Mouse (Mus musculus) embryo, embryonic 9.5 days (tissue): ENCODE results near the gene Itpr3.

Experiments
- DNase-seq: peaks from one replicate; pipeline ENCODE4 v3.0.0-alpha.2; 2017; ENCODE audit errors: extremely low spot score

The Itpr3 gene

DNA sequence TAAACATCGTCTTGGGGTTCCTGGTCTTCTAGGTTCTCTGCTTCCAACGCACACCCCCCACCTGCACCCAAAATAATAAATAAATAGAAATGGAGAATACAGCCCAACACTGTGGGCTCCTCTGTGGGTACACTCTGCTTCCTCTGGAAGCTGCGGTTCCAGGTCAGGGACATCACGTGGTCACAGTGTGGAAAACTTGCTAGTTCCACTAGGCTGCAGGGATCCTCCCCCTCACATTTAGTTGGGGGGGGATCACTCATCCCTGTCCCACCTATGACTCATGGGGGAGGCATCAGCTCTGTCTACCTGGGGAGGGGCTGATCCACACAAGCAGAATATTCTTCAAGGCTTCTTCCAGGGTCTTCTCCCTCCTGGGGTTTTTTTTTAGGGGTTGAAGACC lies 87.0 kb downstream of the Itpr3 start:
- DNase-seq: no peak

DNA sequence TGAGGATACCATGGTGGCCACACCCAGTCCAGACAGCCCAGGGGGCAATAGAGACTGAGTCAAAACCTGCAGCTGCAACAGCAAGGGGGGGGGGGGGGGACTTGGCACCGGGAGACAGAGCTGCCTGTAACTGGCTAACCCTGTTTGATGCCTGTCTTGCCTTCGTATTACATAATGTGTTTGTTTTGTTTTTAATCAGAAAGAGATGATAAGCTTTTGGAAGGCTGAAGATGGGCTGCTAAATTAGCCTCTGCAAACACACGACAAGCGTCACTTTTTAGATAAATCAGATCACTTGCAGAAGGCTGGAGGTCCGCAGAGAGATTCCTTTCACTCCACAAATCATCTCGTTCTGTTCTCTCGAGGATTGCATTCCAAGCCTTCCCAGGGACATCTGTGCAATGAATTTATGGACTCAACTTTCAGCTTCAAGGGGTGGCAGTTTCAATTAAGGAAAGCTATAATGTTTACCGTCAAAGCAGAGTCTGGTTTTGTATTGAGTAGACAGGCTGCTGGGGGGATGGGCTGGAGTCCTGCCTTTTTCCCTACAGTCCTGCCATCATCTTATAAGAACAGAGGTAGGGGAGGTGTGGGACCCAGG lies 89.3 kb downstream of the Itpr3 start:
- no peak for DNase-seq

DNA sequence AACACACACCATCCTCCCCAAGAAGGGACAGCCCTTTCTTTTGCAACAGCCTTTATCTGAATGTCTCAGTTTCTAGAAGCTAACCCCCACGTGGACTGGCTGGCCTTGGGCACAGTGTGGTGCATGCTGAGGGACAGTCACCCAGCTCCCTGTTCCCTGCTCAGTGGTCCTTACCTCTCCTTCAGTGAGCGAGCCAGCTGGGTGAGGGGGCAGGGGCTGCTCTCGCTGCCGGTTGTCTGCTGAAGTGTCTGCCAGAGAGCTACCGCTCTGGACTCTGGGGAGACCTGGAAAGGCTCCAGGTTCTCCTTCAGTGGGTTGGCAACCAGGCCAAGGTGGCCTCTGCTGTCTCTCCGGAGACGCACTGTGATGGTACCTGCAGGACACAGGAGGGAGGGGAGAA lies 93.8 kb downstream of the Itpr3 start:
- DNase-seq: no peak

DNA sequence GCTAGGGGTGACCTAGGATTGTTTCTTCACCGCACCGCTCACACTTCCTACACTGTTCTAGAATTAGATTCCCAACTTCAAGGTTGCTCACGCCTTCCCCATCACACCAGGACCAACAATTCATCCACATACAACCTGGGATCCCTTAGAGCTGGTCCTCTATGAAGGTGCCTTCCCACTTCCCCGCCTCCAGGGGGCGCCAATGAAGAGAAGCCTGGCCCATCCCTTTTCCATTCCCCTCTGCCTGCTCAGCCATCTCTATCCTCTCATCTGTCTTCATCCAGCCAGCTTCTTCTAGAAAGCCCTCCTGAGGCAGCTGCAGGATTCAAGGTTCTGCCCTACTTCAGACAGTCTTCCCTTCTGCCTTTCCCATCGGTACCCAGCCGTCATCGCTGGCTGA lies 94.3 kb downstream of the Itpr3 start:
- DNase-seq: no peak

DNA sequence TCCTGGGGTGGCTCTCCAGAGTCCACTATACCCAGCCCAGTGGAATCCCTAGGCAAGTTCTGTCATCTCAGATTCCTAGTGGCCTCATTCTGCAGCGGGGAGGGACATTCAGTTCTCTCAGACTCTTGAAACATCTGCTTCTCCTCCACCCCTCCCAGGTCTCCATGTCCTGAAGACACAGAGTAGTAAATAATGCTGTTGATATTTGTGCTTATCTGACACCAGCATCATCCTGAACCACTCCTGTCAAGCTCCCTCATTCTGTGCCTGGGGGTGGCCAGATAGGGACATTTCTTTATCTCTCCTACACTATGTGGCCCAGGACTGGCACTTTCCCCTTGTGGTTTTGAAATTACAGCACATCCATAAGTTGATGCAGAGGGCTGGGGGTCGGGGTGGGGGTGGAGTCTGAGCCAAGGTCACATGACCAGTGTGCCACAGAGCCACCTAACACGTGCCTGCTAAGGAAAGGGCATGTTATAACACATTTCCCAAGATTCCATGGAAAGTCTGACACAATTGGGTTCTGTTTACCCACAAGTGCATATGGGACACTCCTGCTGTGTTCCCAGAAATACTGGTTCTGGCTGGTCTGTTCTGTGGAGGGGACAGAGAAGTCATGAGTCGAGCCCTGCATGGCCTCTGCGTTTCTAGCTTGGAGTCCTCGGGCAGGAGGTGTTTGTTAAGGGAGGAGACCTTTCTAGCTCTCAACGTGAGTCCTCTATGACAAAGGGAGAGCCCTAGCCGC lies 96.0 kb downstream of the Itpr3 start:
- DNase-seq: no peak

DNA sequence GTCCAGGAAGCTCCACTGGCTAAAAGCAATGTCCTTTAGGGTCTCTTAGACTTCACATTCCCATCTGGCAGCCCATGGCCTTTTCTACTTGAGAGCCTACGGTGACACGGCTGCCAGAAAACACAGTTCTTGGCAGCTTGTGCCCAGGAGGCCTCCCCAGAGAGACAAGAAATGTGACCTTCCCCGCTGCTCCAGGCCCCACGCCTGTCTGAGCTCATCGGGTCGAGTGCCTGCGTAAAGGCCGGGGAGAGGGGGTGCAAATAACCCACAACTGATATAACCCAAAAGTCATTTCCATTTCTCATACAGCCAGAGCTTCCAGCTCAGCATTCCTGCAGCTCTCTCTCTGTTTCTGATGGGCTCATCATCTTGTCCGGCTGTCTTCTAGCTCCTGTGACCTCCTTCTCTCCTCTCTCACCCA lies 96.7 kb downstream of the Itpr3 start:
- DNase-seq: no peak

DNA sequence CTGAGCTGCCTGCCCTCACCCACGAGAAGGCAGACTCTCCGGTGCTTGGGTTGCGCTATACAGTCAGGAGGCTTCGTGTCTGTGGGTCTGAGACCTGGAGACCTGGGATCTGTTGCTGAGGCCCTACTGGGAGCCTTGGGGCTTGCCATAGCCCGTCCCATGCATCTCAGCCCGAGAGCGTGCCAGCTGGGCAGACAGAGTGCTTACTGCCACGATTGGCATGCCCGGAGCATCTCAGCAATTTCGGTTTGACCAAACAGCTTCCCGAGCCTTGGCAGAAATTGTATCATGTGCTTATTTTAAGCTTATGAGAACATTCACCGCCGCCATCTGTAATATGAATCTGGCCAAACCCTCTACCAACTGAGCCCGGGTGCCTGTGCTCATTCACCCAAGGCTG lies 97.2 kb downstream of the Itpr3 start:
- no peak for DNase-seq

DNA sequence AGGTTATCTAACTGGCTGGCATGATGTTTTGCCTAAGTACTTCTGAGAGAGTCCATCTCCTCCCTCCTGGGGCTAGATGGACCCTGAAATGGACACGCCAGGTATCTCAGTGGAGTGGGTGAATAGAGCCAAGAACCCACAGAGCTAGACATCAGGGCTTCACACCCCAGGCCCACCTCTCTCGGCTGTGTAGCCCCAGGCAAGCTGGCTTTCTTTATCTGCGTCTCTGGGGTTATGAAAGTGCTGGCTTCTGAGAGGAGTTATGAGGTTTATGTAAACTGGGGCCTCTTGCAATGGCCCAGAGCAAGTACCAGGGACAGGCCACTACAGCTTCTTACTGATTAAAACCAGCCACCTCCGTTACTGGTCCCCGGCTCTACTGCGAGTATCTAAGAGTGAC lies 97.8 kb downstream of the Itpr3 start:
- no peak for DNase-seq

DNA sequence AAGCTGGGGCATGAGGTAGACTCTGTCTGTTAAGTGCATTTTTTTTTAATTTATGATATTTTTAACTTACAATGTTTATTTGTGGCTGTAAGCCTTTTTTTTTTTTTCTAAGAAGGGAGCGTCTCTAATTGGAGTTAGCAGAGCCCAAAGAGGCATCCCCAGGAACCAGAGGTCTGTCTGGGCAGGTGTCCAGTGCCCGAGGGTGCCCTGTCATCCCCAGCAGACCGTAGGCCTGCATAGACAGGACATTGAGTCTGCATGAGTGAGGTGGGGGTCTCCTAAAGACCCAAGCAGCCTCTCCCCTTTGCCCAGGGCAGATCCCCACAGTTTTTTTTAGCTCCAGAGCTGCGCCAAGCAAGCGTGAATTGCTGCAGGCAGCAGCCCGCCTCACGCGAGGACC lies 98.6 kb downstream of the Itpr3 start:
- no peak for DNase-seq

DNA sequence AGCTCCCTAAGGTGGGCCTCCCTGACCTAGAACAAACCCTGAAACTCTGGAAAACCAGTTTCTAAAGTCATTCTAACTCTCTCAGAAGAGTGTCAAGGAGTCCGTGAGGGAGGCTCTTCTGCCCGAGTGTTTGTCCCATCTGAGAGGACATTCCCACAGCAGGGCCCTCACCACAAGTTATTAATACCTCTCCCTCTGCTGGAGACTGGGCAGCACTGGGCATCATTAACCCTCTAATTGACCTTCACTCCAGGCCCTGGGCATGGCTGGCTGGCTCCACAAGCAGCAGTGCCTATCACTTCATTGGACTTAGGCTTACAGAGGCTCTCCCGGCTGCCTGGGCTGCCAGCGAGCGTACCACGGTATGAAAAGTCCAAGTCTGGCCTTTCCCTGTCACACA lies 101.3 kb downstream of the Itpr3 start:
- no peak for DNase-seq

DNA sequence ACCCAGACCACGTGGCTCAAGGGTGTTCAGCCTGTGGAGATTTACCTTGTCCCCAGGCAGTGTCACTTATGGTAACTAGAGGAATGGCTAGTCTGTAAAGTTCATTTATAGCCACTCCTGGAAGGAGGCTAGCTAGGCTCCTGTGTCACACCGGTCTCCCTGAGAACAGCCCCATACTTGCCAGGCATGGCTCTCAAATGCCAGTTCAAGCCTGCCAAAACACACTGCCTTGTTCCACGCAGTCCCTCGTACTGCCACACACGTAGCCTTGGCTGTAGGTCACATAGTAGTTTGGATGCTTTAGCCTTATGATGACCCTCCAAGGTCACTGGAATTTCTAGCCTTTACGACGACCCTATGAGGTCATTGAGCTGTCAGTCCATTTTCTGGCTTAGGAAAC lies 102.1 kb downstream of the Itpr3 start:
- DNase-seq: no peak

DNA sequence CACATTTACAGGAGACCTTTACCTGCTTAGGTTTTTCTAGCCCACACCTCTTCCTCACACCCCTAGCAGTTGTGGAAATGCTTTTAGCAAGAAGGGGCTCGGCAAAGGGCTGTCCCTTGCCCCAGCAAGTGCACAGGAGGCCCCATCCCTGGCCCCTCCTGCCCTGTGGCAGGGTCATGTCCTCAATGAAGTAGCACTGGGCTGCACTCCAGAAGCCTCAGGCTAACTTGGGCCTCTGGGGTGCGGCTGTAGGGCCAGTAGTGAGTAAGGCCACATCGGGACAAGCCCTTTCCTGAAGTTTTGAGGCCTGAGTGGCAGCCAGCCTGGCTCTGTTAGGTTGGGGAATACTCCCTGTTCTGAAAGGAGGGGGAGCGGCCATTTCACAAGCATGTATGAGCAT lies 103.8 kb downstream of the Itpr3 start:
- DNase-seq: no peak

DNA sequence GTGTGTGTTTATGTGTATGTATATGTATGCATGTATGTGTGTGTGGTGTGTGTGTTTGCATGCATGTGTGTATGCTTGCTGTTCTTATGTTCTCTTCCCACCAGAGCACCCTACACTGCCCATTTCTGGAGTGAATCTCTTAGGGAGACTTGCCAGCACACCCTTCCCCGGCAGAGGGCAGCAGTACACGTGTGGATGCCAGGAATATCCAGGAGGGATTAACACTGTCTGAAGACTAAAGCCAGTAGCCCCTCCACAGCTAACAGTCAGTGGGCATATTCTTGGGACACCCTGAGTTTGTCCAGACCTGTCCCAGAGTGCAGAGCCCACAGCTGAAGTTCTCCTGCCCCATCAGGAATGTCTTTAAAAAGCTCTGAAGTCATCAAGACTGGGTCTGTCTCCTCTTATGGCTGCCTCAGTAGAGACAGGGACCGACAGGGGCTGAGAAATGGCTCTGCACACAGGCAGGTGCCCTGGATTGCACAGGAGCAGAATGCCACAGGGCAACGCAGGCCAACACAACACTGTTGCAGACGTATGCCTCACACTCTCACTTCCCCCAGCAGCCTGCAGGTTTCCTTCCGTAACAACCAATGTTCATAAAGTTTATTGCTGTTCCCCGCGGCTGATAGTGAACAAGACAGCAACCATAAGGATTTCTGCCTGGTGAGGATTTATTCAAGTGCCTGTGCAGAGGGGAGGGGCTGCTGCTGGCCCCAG lies 108.1 kb downstream of the Itpr3 start:
- no peak for DNase-seq

DNA sequence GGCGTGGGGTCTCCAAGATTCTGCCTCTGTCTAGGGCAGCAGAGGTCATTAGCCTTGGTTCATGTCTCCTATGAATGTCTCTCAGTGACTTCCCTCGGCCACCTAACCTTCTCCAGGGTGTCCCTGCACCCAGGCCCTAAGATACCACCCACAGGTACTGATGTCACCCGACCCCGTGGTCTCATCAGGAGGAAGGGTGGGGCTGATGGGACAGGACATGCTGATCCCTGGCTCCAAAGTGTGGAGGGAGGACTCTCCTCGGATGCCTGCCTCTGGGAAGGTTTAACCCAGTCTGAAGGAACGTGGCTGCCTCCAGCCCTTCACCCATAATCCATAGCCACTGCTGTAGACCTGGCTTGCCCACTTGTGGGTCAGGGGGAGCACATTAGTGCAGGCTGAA lies 109.8 kb downstream of the Itpr3 start:
- DNase-seq: no peak

DNA sequence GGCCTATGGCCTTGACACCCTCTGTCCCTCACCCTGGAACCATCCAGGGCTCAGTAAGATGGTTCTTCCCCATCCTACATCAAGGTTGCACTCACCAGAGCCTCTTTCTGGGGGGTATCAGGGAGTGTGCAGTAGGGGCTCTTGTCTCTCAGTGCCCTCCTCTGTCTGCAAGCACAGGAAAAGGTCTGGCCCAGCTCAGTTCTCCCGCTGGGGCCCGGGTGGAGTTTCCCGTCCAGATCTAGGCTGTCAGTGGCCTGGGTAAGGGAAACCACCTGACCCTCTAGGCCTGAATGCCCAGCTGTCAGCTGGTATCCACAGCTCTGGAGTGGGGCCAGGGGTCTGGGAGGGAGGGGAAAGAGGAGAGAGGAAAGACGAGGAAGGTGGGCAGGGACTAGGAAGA lies 110.4 kb downstream of the Itpr3 start, which contains the start of gene Ip6k3:
Gene Ip6k3 (minus strand): TSS at position 251 of the 400 bp plus-strand sequence.
- no peak for DNase-seq

DNA sequence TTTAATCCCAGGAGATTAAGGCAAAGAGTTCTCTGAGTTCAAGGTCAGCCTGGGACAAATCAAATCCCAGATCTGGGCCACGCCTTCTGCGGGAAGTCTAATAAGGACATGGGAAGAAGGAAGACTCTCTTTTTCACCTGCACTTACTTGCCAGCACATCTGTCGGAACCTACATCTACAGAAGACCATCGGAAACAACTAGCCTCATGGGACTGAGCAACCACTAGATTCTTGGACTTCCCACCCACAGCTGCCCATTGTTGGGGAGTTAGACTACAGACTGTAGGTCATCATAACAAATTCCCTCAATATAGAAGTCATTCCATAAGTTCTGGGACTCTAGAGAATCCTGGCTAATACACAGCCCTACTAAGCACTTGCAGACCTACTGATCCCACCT lies 111.5 kb downstream of the Itpr3 start:
- DNase-seq: no peak

DNA sequence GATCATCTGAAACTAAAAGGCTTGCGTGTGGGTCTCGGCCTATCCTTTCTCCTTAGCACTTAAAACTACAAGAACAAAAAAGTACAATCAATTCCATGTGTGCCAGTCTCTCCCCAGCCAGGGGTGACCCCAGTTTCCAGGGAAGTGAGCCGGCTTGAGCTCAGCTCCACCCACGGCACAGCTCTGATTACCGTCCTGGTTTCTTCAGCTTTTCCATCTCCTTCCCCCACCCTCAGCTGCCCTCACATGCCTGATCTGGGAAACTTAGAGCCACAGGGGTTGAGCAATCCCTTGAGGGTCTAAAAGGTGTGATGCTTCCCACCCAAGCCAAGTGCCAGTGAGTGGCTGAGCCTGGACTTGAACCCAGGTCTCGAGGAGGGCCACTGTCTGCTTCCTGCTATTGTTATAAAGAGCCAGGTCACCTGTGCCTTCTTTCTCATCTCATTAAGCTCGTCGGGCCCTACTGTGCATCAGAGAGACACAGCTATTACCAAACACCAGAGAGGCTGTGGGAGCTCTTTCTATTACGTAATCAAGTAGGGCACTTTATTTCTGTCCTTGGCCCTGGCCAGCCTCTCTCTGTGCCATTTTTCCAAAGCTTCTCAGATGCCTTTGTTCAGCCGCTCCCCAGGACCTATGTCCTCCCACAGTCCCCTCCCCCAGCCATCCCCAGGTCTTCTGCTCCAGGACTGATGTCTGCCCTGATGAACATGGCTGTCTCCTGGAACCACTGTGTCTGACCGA lies 113.0 kb downstream of the Itpr3 start:
- no peak for DNase-seq

DNA sequence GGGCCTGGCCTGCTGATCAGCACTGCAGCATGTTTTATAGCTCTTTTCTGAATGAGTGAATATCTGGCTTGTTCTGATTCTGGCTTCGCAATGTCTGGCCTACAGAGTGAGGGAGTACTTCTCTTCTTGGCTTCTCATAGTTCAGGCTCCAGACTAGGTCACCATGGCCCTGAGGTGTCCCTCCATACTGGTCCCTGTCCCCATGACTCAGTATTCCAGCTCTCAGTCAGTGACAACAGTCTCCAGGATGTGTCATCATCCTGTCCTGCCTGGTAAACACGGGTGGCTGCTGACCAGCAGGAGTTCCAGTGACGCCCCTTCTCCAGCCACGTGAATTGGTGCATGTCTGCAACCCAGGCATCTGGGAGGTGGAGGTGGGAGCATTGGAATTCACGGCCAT lies 114.0 kb downstream of the Itpr3 start:
- no peak for DNase-seq
